Mouse (Mus musculus): ENCODE measurements around the gene Ncf1. TPM values are rescaled to one million over a fixed set of nuclear protein-coding genes. Genes with fewer than 3 reads are reported as not detected.

The Ncf1 gene
- polyA plus RNA-seq, 1 experiment: 7.6 TPM

GRCm38 (mm10) chr5:134186059-134186458 lies 43.4 kb downstream of the Ncf1 start:
- Histone ChIP-seq H3K27ac (ENCODE audit: insufficient read depth, low read length) (no peak overlapping the region), H3K4me1 (ENCODE audit: control insufficient read depth, insufficient read depth, low read length) (peaks cover 6% of the 10 kb centered on the region), H3K4me3 (ENCODE audit: insufficient read depth, low read length) (no peak overlapping the region)
- TF ChIP-seq POLR2A (IDR thresholded peaks at IDR 0.05; ENCODE audit: extremely low read depth, insufficient read depth, low read length) (no peak), CTCF (IDR thresholded peaks at IDR 0.05; ENCODE audit: extremely low read depth, insufficient read depth, low read length) (no peak)

- TF ChIP-seq POLR2A (IDR thresholded peaks at IDR 0.05; ENCODE audit: extremely low read depth, insufficient read depth, low read length) (peak; percentile 51; the same call in 1 of the 2 replicates), CTCF (IDR thresholded peaks at IDR 0.05; ENCODE audit: extremely low read depth, insufficient read depth, low read length) (no peak)
- Histone ChIP-seq H3K4me3 (ENCODE audit: insufficient read depth, low read length) (peak within 1 kb of the TSS; percentile 40), H3K4me1 (ENCODE audit: control insufficient read depth, insufficient read depth, low read length) (peaks cover 6% of the 10 kb centered on the region), H3K27ac (ENCODE audit: insufficient read depth, low read length) (peak within 1 kb of the TSS; percentile 95)
Observed at GRCm38 (mm10) chr5:134183880-134184808, 45.3 kb downstream of the Ncf1 start, which contains the start of gene Gtf2ird2. Gene Gtf2ird2, plus strand, starts transcription at chr5:134184019.

- Histone ChIP-seq H3K4me1 (ENCODE audit: control insufficient read depth, insufficient read depth, low read length) (peaks cover 6% of the 10 kb centered on the region), H3K4me3 (ENCODE audit: insufficient read depth, low read length) (peak overlapping the region; percentile 40), H3K27ac (ENCODE audit: insufficient read depth, low read length) (no peak overlapping the region)
- TF ChIP-seq POLR2A (IDR thresholded peaks at IDR 0.05; ENCODE audit: extremely low read depth, insufficient read depth, low read length) (no peak), CTCF (IDR thresholded peaks at IDR 0.05; ENCODE audit: extremely low read depth, insufficient read depth, low read length) (no peak)
Observed at GRCm38 (mm10) chr5:134183162-134183561, 46.3 kb downstream of the Ncf1 start.

GRCm38 (mm10) chr5:134182735-134183134 lies 46.7 kb downstream of the Ncf1 start:
- TF ChIP-seq CTCF (IDR thresholded peaks at IDR 0.05; ENCODE audit: extremely low read depth, insufficient read depth, low read length): no peak
- no peak for TF ChIP-seq POLR2A (IDR thresholded peaks at IDR 0.05; ENCODE audit: extremely low read depth, insufficient read depth, low read length)
- Histone ChIP-seq H3K27ac (ENCODE audit: insufficient read depth, low read length) (no peak overlapping the region), H3K4me3 (ENCODE audit: insufficient read depth, low read length) (no peak overlapping the region; the same call in 1 of the 2 replicates), H3K4me1 (ENCODE audit: control insufficient read depth, insufficient read depth, low read length) (peaks cover 6% of the 10 kb centered on the region)

GRCm38 (mm10) chr5:134182172-134182571 lies 47.3 kb downstream of the Ncf1 start:
- Histone ChIP-seq H3K4me1 (ENCODE audit: control insufficient read depth, insufficient read depth, low read length) (peaks cover 6% of the 10 kb centered on the region), H3K4me3 (ENCODE audit: insufficient read depth, low read length) (no peak overlapping the region), H3K27ac (ENCODE audit: insufficient read depth, low read length) (no peak overlapping the region)
- TF ChIP-seq CTCF (IDR thresholded peaks at IDR 0.05; ENCODE audit: extremely low read depth, insufficient read depth, low read length) (no peak), POLR2A (IDR thresholded peaks at IDR 0.05; ENCODE audit: extremely low read depth, insufficient read depth, low read length) (no peak)

- TF ChIP-seq POLR2A (IDR thresholded peaks at IDR 0.05; ENCODE audit: extremely low read depth, insufficient read depth, low read length): no peak
- TF ChIP-seq CTCF (IDR thresholded peaks at IDR 0.05; ENCODE audit: extremely low read depth, insufficient read depth, low read length): peak; percentile 85
- no peak overlapping the region for H3K27ac ChIP-seq (ENCODE audit: insufficient read depth, low read length)
- H3K4me3 ChIP-seq (ENCODE audit: insufficient read depth, low read length): no peak overlapping the region
- peaks cover 8% of the 10 kb centered on the region for H3K4me1 ChIP-seq (ENCODE audit: control insufficient read depth, insufficient read depth, low read length)
Observed at GRCm38 (mm10) chr5:134179871-134180270, 49.6 kb downstream of the Ncf1 start.

- TF ChIP-seq CTCF (IDR thresholded peaks at IDR 0.05; ENCODE audit: extremely low read depth, insufficient read depth, low read length) (no peak), POLR2A (IDR thresholded peaks at IDR 0.05; ENCODE audit: extremely low read depth, insufficient read depth, low read length) (no peak)
- peaks cover 8% of the 10 kb centered on the region for H3K4me1 ChIP-seq (ENCODE audit: control insufficient read depth, insufficient read depth, low read length)
- H3K27ac ChIP-seq (ENCODE audit: insufficient read depth, low read length): no peak overlapping the region
- no peak overlapping the region for H3K4me3 ChIP-seq (ENCODE audit: insufficient read depth, low read length)
Observed at GRCm38 (mm10) chr5:134178536-134178935, 50.9 kb downstream of the Ncf1 start.

- peak within 1 kb of the TSS; percentile 30; the same call in 1 of the 2 replicates for H3K27ac ChIP-seq (ENCODE audit: insufficient read depth, low read length)
- H3K4me3 ChIP-seq (ENCODE audit: insufficient read depth, low read length): peak within 1 kb of the TSS; percentile 69
- TF ChIP-seq CTCF (IDR thresholded peaks at IDR 0.05; ENCODE audit: extremely low read depth, insufficient read depth, low read length): no peak
- TF ChIP-seq POLR2A (IDR thresholded peaks at IDR 0.05; ENCODE audit: extremely low read depth, insufficient read depth, low read length): peak; percentile 45; the same call in 1 of the 2 replicates
- H3K4me1 ChIP-seq (ENCODE audit: control insufficient read depth, insufficient read depth, low read length): peaks cover 2% of the 10 kb centered on the region; the same call in 1 of the 2 replicates
Observed at GRCm38 (mm10) chr5:134176169-134176881, 53.1 kb downstream of the Ncf1 start, which contains the start of gene Rcc1l. Gene Rcc1l, minus strand, starts transcription at chr5:134176774.

- H3K4me3 ChIP-seq (ENCODE audit: insufficient read depth, low read length): peak overlapping the region; percentile 69
- H3K4me1 ChIP-seq (ENCODE audit: control insufficient read depth, insufficient read depth, low read length): peaks cover 2% of the 10 kb centered on the region; the same call in 1 of the 2 replicates
- H3K27ac ChIP-seq (ENCODE audit: insufficient read depth, low read length): no peak overlapping the region
- TF ChIP-seq CTCF (IDR thresholded peaks at IDR 0.05; ENCODE audit: extremely low read depth, insufficient read depth, low read length) (no peak), POLR2A (IDR thresholded peaks at IDR 0.05; ENCODE audit: extremely low read depth, insufficient read depth, low read length) (no peak)
Observed at GRCm38 (mm10) chr5:134175696-134176095, 53.7 kb downstream of the Ncf1 start.
